Mouse (Mus musculus) myocyte (in vitro differentiated cells): ENCODE results near the gene Bcl2a1b.
"Not testable (repeated sequence)": the region's sequence is repeated elsewhere in the genome, so short reads cannot be mapped to it uniquely, and the experiment has no call there.

ENCODE experiments used
- CEBPB ChIP-seq: IDR thresholded peaks from 2 replicates; pipeline ENCODE4 v1.6.1; 2011; ENCODE audit warnings: mild to moderate bottlenecking, moderate library complexity; ENCODE audit not compliant: poor library complexity, insufficient read depth, severe bottlenecking
- MAX ChIP-seq: IDR thresholded peaks from one replicate; pipeline ENCODE4 v1.6.1; 2011; ENCODE audit warnings: low read depth, mild to moderate bottlenecking, control low read depth
- MYOD1 ChIP-seq, 3 experiments: IDR thresholded peaks; one replicate each; pipeline ENCODE4 v1.6.1; 2011; ENCODE audit warnings: control low read depth in 2 of 3, low read depth in 2 of 3, mild to moderate bottlenecking in 2 of 3, moderate library complexity in 1 of 3; ENCODE audit not compliant: insufficient read length in 2 of 3, control insufficient read depth in 1 of 3
- MYOG ChIP-seq, 3 experiments: IDR thresholded peaks; one replicate each; pipeline ENCODE4 v1.6.1; 2011; ENCODE audit warnings: control low read depth in 2 of 3, low read depth in 2 of 3, mild to moderate bottlenecking in 2 of 3; ENCODE audit not compliant: insufficient read length in 2 of 3, control insufficient read depth in 1 of 3, insufficient read depth in 1 of 3
- POLR2A ChIP-seq: IDR thresholded peaks from one replicate; pipeline ENCODE4 v1.6.1; 2011; ENCODE audit warnings: low read depth, mild to moderate bottlenecking, control low read depth, moderate library complexity; ENCODE audit not compliant: insufficient read length
- POLR2AphosphoS2 ChIP-seq: IDR thresholded peaks from one replicate; pipeline ENCODE4 v1.6.1; 2011; ENCODE audit warnings: low read depth, control low read depth; ENCODE audit not compliant: insufficient read length
- REST ChIP-seq: IDR thresholded peaks from one replicate; pipeline ENCODE4 v1.6.1; 2011; ENCODE audit warnings: mild to moderate bottlenecking, control low read depth, moderate library complexity; ENCODE audit not compliant: insufficient read depth, insufficient read length
- SRF ChIP-seq: IDR thresholded peaks from one replicate; pipeline ENCODE4 v1.6.1; 2011; ENCODE audit warnings: low read depth; ENCODE audit not compliant: control insufficient read depth, insufficient read length
- TCF12 ChIP-seq: IDR thresholded peaks from one replicate; pipeline ENCODE4 v1.6.1; 2011; ENCODE audit warnings: mild to moderate bottlenecking, control low read depth; ENCODE audit not compliant: poor library complexity, insufficient read depth, severe bottlenecking
- TCF3 ChIP-seq: IDR thresholded peaks from one replicate; pipeline ENCODE4 v1.6.1; 2011; ENCODE audit warnings: low read depth, control low read depth; ENCODE audit not compliant: insufficient read length
- USF1 ChIP-seq: IDR thresholded peaks from one replicate; pipeline ENCODE4 v1.6.1; 2011; ENCODE audit warnings: low read depth, mild to moderate bottlenecking, control low read depth, moderate library complexity

- TF ChIP-seq POLR2A; MAX; USF1; CEBPB; TCF3; MYOG (IDR thresholded peaks at IDR 0.05; ENCODE audit: control insufficient read depth in 1 of 3, insufficient read depth in 1 of 3, insufficient read length in 2 of 3, low read depth in 2 of 3); POLR2AphosphoS2; SRF; MYOD1 (IDR thresholded peaks at IDR 0.05; ENCODE audit: control insufficient read depth in 1 of 3, insufficient read length in 2 of 3, low read depth in 2 of 3); REST; TCF12: not testable (repeated sequence)
Measured at GRCm38 (mm10) chr9:89219668-89220067, 20.7 kb downstream of the Bcl2a1b start.
